Mouse (Mus musculus) stomach, postnatal 0 days (tissue): Measurements from ENCODE around the gene Tshb.

ENCODE experiments used
- CTCF ChIP-seq: IDR thresholded peaks from 2 replicates; pipeline ENCODE4 v1.5.1; 2016; ENCODE audit warnings: antibody characterized with exemption, low read depth, mild to moderate bottlenecking, moderate library complexity
- EP300 ChIP-seq: optimal IDR thresholded peaks from 2 replicates; pipeline ENCODE3; 2016; ENCODE audit warnings: antibody characterized with exemption

GRCm38 (mm10) chr3:102744657-102745056 is 37.9 kb downstream of the Tshb start:
- TF ChIP-seq CTCF: no peak
- TF ChIP-seq EP300: no peak
